In the genomic region with DNA sequence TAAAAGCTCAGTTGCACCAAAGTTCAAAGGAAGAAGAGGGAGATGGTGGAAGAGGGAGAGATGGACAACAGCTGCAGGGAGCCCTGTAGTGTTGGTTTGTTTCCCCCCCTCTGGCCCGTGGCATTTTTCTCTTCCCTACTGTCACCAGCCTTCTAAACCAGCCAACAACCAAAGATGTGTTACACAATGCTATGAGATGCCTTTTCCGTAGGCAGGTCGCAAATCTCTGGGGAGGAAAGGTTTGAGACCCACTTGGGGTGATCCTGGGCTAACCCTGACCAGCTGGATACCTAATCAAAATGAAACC, we compare ENCODE assay signal across 8 mouse cellular contexts. TPM values are rescaled to one million over a fixed set of nuclear protein-coding genes. Genes with fewer than 3 reads are reported as not detected.
DNase-seq lines count a peak whose midpoint lies in the region; ATAC-seq lines count a peak whose summit lies in the region.

No protein-coding gene starts in this region.

- peaks cover 10% of the 10 kb centered on the region for H3K36me3 ChIP-seq in erythroblast, embryonic 14.5 days (ENCODE audit: control insufficient read depth)
- peaks cover 5% of the 10 kb centered on the region; the same call in 1 of the 2 replicates for H3K36me3 ChIP-seq in forebrain, embryonic 14.5 days (ENCODE audit: control insufficient read depth, insufficient read depth, low read length)
- H3K36me3 ChIP-seq in liver, embryonic 15.5 days (replicated peaks) = 0 out of 2 replicates have a peak, but pooled peaks cover 5% of the 10 kb centered on the region

- no peaks in the 10 kb centered on the region for H3K27me3 ChIP-seq in erythroblast, embryonic 14.5 days (ENCODE audit: control insufficient read depth)
- no peaks in the 10 kb centered on the region for H3K27me3 ChIP-seq in forebrain, embryonic 14.5 days (replicated peaks; ENCODE audit: control insufficient read depth, insufficient read depth, low read length)
- no peaks in the 10 kb centered on the region for H3K27me3 ChIP-seq in liver, embryonic 15.5 days

- peak; percentile 17 for DNase-seq in 416B (ENCODE audit: low read depth)
- DNase-seq in forebrain, embryonic 14.5 days (ENCODE audit: low spot score) = no peak
- DNase-seq in cerebellum, postnatal 14 days = no peak
- no peak for DNase-seq in spleen, adult 18-20 months
- no peak for DNase-seq in thymus, postnatal 4 days

- H3K9me3 ChIP-seq in erythroblast, embryonic 14.5 days (ENCODE audit: control insufficient read depth, low read length) = peaks cover 3% of the 10 kb centered on the region
- no peaks in the 10 kb centered on the region for H3K9me3 ChIP-seq in forebrain, embryonic 14.5 days (replicated peaks; ENCODE audit: control insufficient read depth, low read length)
- H3K9me3 ChIP-seq in liver, embryonic 15.5 days (replicated peaks) = no peaks in the 10 kb centered on the region

- H3K4me1 ChIP-seq in erythroblast, embryonic 14.5 days (ENCODE audit: control insufficient read depth) = peaks cover 8% of the 10 kb centered on the region
- peaks cover 3% of the 10 kb centered on the region; the same call in 1 of the 2 replicates for H3K4me1 ChIP-seq in forebrain, embryonic 14.5 days (ENCODE audit: control insufficient read depth, insufficient read depth, low read length)
- H3K4me1 ChIP-seq in liver, embryonic 15.5 days (replicated peaks) = no peaks in the 10 kb centered on the region; the same call in 1 of the 2 replicates

- H3K4me2 ChIP-seq in forebrain, embryonic 14.5 days (ENCODE audit: low read length) = peak overlapping the region; percentile 63
- H3K4me2 ChIP-seq in liver, embryonic 15.5 days = peak overlapping the region; percentile 67

- H3K27ac ChIP-seq in forebrain, embryonic 14.5 days (ENCODE audit: low read depth, low read length) = peak overlapping the region; percentile 83; the same call in 1 of the 2 replicates
- H3K27ac ChIP-seq in liver, embryonic 15.5 days (replicated peaks) = no peak overlapping the region

- WGBS in forebrain, embryonic 14.5 days = 33% methylated on average over 3 of the region's 3 CpGs
- 16% methylated on average over 3 of the region's 3 CpGs for WGBS in liver, embryonic 15.5 days (ENCODE audit: insufficient replicate concordance)

- H3K4me3 ChIP-seq in erythroblast, embryonic 14.5 days (replicated peaks) = peak overlapping the region; percentile 86
- peak overlapping the region; percentile 56 for H3K4me3 ChIP-seq in forebrain, embryonic 14.5 days (ENCODE audit: low read depth, low read length)
- peak overlapping the region; percentile 72 for H3K4me3 ChIP-seq in liver, embryonic 15.5 days (replicated peaks)

- peak overlapping the region; percentile 77 for H3K9ac ChIP-seq in forebrain, embryonic 14.5 days (ENCODE audit: low read length)
- peak overlapping the region; percentile 71 for H3K9ac ChIP-seq in liver, embryonic 15.5 days

- ATAC-seq in erythroblast, adult 5-6 weeks (replicated peaks; ENCODE audit: low FRiP score, poor library complexity, severe bottlenecking) = no peak
- no peak for ATAC-seq in forebrain, embryonic 14.5 days
- ATAC-seq in liver, embryonic 15.5 days (ENCODE audit: insufficient read depth) = no peak

RNA-seq across cellular contexts. Expression of a gene that starts 0.8 kb away (rescaled TPM):
- 0.01 and 0.02 TPM in 2 replicates for polyA plus RNA-seq in erythroblast, embryonic 14.5 days (2012)
- 7.7 and 7.9 TPM in 2 replicates for total RNA-seq in erythroblast, adult 5-6 weeks (2015; ENCODE audit: low replicate concordance)
- total RNA-seq in erythroblast, adult 5-6 weeks (2017; ENCODE audit: low replicate concordance) = 3.7 and 5.2 TPM in 2 replicates
- polyA plus RNA-seq in forebrain, embryonic 14.5 days (2014; fragmentation: Nextera tagmentation; extraction: Ambion mirVana) = 9.5 and 10.5 TPM in 2 replicates
- polyA plus RNA-seq in liver, embryonic 15.5 days (2015; fragmentation: Nextera tagmentation; extraction: Ambion mirVana) = 0.79 and 1.2 TPM in 2 replicates
